Comparison of ENCODE assay signal across 9 mouse cellular contexts in genomic region chr16:33917390-33917789, GRCm38 (mm10). TPM values are rescaled to one million over a fixed set of nuclear protein-coding genes. Genes with fewer than 3 reads are reported as not detected.
A peak's percentile ranks its signal among the peaks of the same experiment; 100 is the strongest.
DNase-seq lines count a peak whose midpoint lies in the region; ATAC-seq and TF ChIP-seq lines count a peak whose summit lies in the region.
"Had no signal": no experiment of that assay in that cellular context is flagged by ENCODE, and none has a peak within 500 bp of the region (broad histone marks: within the 10 kb centered on the region; RNA-seq: fewer than 3 reads in every experiment).

No protein-coding gene starts in this region.

- H3K4me3 ChIP-seq in kidney, postnatal 0 days (replicated peaks; ENCODE audit: low read depth, low read length): no peak overlapping the region
- no peak overlapping the region for H3K4me3 ChIP-seq in bone marrow macrophage, adult 2 months (ENCODE audit: insufficient read depth, low read length)
- no peak overlapping the region for H3K4me3 ChIP-seq in embryonic facial prominence, embryonic 10.5 days
- no peak overlapping the region for H3K4me3 ChIP-seq in limb, embryonic 15.5 days

- H3K4me2 ChIP-seq in kidney, postnatal 0 days (ENCODE audit: low read length): no peak overlapping the region
- no peak overlapping the region for H3K4me2 ChIP-seq in limb, embryonic 15.5 days

- peaks cover 6% of the 10 kb centered on the region for H3K36me3 ChIP-seq in kidney, postnatal 0 days (ENCODE audit: insufficient read depth, low read length)
- peaks cover 84% of the 10 kb centered on the region for H3K36me3 ChIP-seq in embryonic facial prominence, embryonic 10.5 days (replicated peaks)
- peaks cover 33% of the 10 kb centered on the region for H3K36me3 ChIP-seq in limb, embryonic 15.5 days

- TF ChIP-seq POLR2A in bone marrow macrophage, adult 2 months (IDR thresholded peaks at IDR 0.05; ENCODE audit: borderline replicate concordance, low read depth, low read length): no peak

- no peaks in the 10 kb centered on the region for H3K27me3 ChIP-seq in kidney, postnatal 0 days (ENCODE audit: insufficient read depth, low read length)
- no peaks in the 10 kb centered on the region for H3K27me3 ChIP-seq in embryonic facial prominence, embryonic 10.5 days (replicated peaks; ENCODE audit: low read depth, poor library complexity, severe bottlenecking)
- no peaks in the 10 kb centered on the region for H3K27me3 ChIP-seq in limb, embryonic 15.5 days

- ATAC-seq in kidney, postnatal 0 days (replicated peaks; ENCODE audit: low FRiP score, low read depth): no peak
- no peak for ATAC-seq in limb, embryonic 15.5 days (ENCODE audit: insufficient number of reproducible peaks, low FRiP score, low TSS enrichment, low read depth)

- no peaks in the 10 kb centered on the region for H3K9me3 ChIP-seq in kidney, postnatal 0 days (replicated peaks; ENCODE audit: low read length)
- H3K9me3 ChIP-seq in embryonic facial prominence, embryonic 10.5 days: no peaks in the 10 kb centered on the region
- no peaks in the 10 kb centered on the region for H3K9me3 ChIP-seq in limb, embryonic 15.5 days

- H3K27ac ChIP-seq in kidney, postnatal 0 days: peak overlapping the region; percentile 70
- H3K27ac ChIP-seq in bone marrow macrophage, adult 2 months (ENCODE audit: insufficient read depth, low read depth, low read length): peak overlapping the region; percentile 87
- H3K27ac ChIP-seq in embryonic facial prominence, embryonic 10.5 days (replicated peaks): peak overlapping the region; percentile 0; the same call in 1 of the 2 replicates
- peak overlapping the region; percentile 71 for H3K27ac ChIP-seq in limb, embryonic 15.5 days

- H3K9ac ChIP-seq in kidney, postnatal 0 days (ENCODE audit: low read depth, low read length): no peak overlapping the region
- H3K9ac ChIP-seq in limb, embryonic 15.5 days: no peak overlapping the region

- DNase-seq in kidney, postnatal 0 days (ENCODE audit: low spot score): no peak
- DNase-seq in kidney, postnatal 14 days: no peak
- no peak for DNase-seq in embryonic facial prominence, embryonic 10.5 days (ENCODE audit: low spot score)
- DNase-seq in embryo, embryonic 9.5 days (ENCODE audit: extremely low spot score): no peak
- no peak for DNase-seq in gastrocnemius, postnatal 4 days (ENCODE audit: low spot score in 2 of 2)
- no peak for DNase-seq in embryo, embryonic 11 days
- DNase-seq: thymus, postnatal 4 days had no signal

- 49% methylated on average over 5 of the region's 5 CpGs for WGBS in kidney, postnatal 0 days
- WGBS in embryonic facial prominence, embryonic 10.5 days: 78% methylated on average over 5 of the region's 5 CpGs
- 34% methylated on average over 5 of the region's 5 CpGs for WGBS in limb, embryonic 15.5 days

- peaks cover 34% of the 10 kb centered on the region; the same call in 1 of the 2 replicates for H3K4me1 ChIP-seq in kidney, postnatal 0 days (replicated peaks; ENCODE audit: insufficient read depth, low read length)
- peaks cover 79% of the 10 kb centered on the region for H3K4me1 ChIP-seq in bone marrow macrophage, adult 2 months (ENCODE audit: control insufficient read depth, insufficient read depth, low read length)
- H3K4me1 ChIP-seq in embryonic facial prominence, embryonic 10.5 days: peaks cover 44% of the 10 kb centered on the region
- H3K4me1 ChIP-seq in limb, embryonic 15.5 days: peaks cover 43% of the 10 kb centered on the region

- no peak for TF ChIP-seq CTCF in kidney, postnatal 0 days (IDR thresholded peaks at IDR 0.05; ENCODE audit: low read depth)
- TF ChIP-seq CTCF in bone marrow macrophage, adult 2 months (IDR thresholded peaks at IDR 0.05; ENCODE audit: low read depth, low read length): no peak

RNA-seq across cellular contexts. Expression of gene Umps, which starts 49.4 kb away (rescaled TPM):
- polyA plus RNA-seq in kidney, postnatal 0 days (2015; fragmentation: Nextera tagmentation; extraction: Ambion mirVana): 37.9 and 41.7 TPM in 2 replicates
- 9.2 and 11.6 TPM in 2 replicates for polyA plus RNA-seq in bone marrow macrophage, adult 2 months (2012; ENCODE audit: insufficient read depth, insufficient read length, missing spikeins)
- 105 and 106 TPM in 2 replicates for polyA plus RNA-seq in embryonic facial prominence, embryonic 10.5 days (2016; fragmentation: Nextera tagmentation; extraction: Ambion mirVana)
- polyA plus RNA-seq in limb, embryonic 15.5 days (2015; fragmentation: Nextera tagmentation; extraction: Ambion mirVana): 43.7 and 43.9 TPM in 2 replicates
- 10 to 100 TPM; 13.4 to 13.5 TPM for total RNA-seq in gastrocnemius, postnatal 4 days (2021)

Comparison
In these comparisons a context has a peak if more than half of its experiments do, and no peak if none do; other contexts are left out.
1. H3K27ac ChIP-seq: peak in every context shown above with its lines; median percentile 87 in bone marrow macrophage, adult 2 months; 71 in limb, embryonic 15.5 days; 70 in kidney, postnatal 0 days; 0 in embryonic facial prominence, embryonic 10.5 days.